Mouse (Mus musculus): ENCODE measurements around the gene Klk6. TPM values are rescaled to one million over a fixed set of nuclear protein-coding genes. Genes with fewer than 3 reads are reported as not detected.

The Klk6 gene
- polyA plus RNA-seq, 1 experiment: not detected

DNA sequence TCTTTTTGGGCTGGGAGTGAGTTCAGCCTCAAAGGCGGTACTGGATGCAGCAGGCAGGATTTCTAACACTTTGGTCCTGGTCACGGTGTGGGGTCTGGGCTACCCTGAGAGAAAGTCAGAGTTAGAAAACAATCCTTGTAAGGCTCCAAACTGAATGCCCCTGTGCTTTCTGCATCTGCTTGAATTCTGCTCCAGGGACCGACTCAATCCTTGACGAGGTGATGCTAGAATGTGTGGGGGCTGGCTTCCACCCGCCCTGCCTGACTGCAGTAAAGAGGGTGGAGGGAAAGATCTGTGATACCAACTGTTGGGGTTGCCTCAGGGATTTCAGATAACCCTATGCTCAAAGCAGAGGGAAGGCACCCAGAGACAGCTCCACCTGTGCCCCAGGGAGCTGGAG, 13.3 kb upstream of the Klk6 start, which contains the start of gene Klk7:
Gene Klk7, plus strand, starts transcription at position 301 of the 400 bp plus-strand sequence.
- H3K4me1 ChIP-seq (ENCODE audit: control insufficient read depth, insufficient read depth, low read length): no peaks in the 10 kb centered on the region
- no peak within 1 kb of the TSS for H3K4me3 ChIP-seq (ENCODE audit: insufficient read depth, low read length)
- TF ChIP-seq POLR2A (IDR thresholded peaks at IDR 0.05; ENCODE audit: borderline replicate concordance, low read depth, low read length) (no peak), CTCF (IDR thresholded peaks at IDR 0.05; ENCODE audit: low read depth, low read length) (no peak)
- H3K27ac ChIP-seq (ENCODE audit: insufficient read depth, low read depth, low read length): no peak within 1 kb of the TSS

GRCm38 (mm10) chr7:43815211-43815610, 9.1 kb upstream of the Klk6 start:
- no peak for TF ChIP-seq POLR2A (IDR thresholded peaks at IDR 0.05; ENCODE audit: borderline replicate concordance, low read depth, low read length)
- no peak for TF ChIP-seq CTCF (IDR thresholded peaks at IDR 0.05; ENCODE audit: low read depth, low read length)
- Histone ChIP-seq H3K4me3 (ENCODE audit: insufficient read depth, low read length) (no peak overlapping the region), H3K4me1 (ENCODE audit: control insufficient read depth, insufficient read depth, low read length) (no peaks in the 10 kb centered on the region)

GRCm38 (mm10) chr7:43816746-43817145, 7.6 kb upstream of the Klk6 start:
- H3K4me1 ChIP-seq (ENCODE audit: control insufficient read depth, insufficient read depth, low read length): no peaks in the 10 kb centered on the region
- no peak overlapping the region for H3K4me3 ChIP-seq (ENCODE audit: insufficient read depth, low read length)
- no peak for TF ChIP-seq POLR2A (IDR thresholded peaks at IDR 0.05; ENCODE audit: borderline replicate concordance, low read depth, low read length)
- no peak for TF ChIP-seq CTCF (IDR thresholded peaks at IDR 0.05; ENCODE audit: low read depth, low read length)
- H3K27ac ChIP-seq (ENCODE audit: insufficient read depth, low read depth, low read length): no peak overlapping the region

More at GRCm38 (mm10) chr7:43815211-43815610, 9.1 kb upstream of the Klk6 start:
- no peak overlapping the region for H3K27ac ChIP-seq (ENCODE audit: insufficient read depth, low read depth, low read length)

- Histone ChIP-seq H3K4me3 (ENCODE audit: insufficient read depth, low read length) (no peak overlapping the region), H3K4me1 (ENCODE audit: control insufficient read depth, insufficient read depth, low read length) (no peaks in the 10 kb centered on the region), H3K27ac (ENCODE audit: insufficient read depth, low read depth, low read length) (no peak overlapping the region)
- TF ChIP-seq POLR2A (IDR thresholded peaks at IDR 0.05; ENCODE audit: borderline replicate concordance, low read depth, low read length): no peak
- TF ChIP-seq CTCF (IDR thresholded peaks at IDR 0.05; ENCODE audit: low read depth, low read length): no peak
These were observed 2.7 kb upstream of the Klk6 start for GRCm38 (mm10) chr7:43821581-43821980.

- no peak for TF ChIP-seq POLR2A (IDR thresholded peaks at IDR 0.05; ENCODE audit: borderline replicate concordance, low read depth, low read length)
- no peak for TF ChIP-seq CTCF (IDR thresholded peaks at IDR 0.05; ENCODE audit: low read depth, low read length)
- Histone ChIP-seq H3K4me3 (ENCODE audit: insufficient read depth, low read length) (no peak overlapping the region), H3K4me1 (ENCODE audit: control insufficient read depth, insufficient read depth, low read length) (no peaks in the 10 kb centered on the region), H3K27ac (ENCODE audit: insufficient read depth, low read depth, low read length) (no peak overlapping the region)
These were observed 1.8 kb downstream of the Klk6 start for GRCm38 (mm10) chr7:43826056-43826455.

GRCm38 (mm10) chr7:43827706-43828105, 3.4 kb downstream of the Klk6 start:
- H3K4me3 ChIP-seq (ENCODE audit: insufficient read depth, low read length): no peak overlapping the region
- H3K4me1 ChIP-seq (ENCODE audit: control insufficient read depth, insufficient read depth, low read length): no peaks in the 10 kb centered on the region
- H3K27ac ChIP-seq (ENCODE audit: insufficient read depth, low read depth, low read length): no peak overlapping the region
- no peak for TF ChIP-seq CTCF (IDR thresholded peaks at IDR 0.05; ENCODE audit: low read depth, low read length)
- no peak for TF ChIP-seq POLR2A (IDR thresholded peaks at IDR 0.05; ENCODE audit: borderline replicate concordance, low read depth, low read length)

GRCm38 (mm10) chr7:43829006-43829405, 4.7 kb downstream of the Klk6 start:
- Histone ChIP-seq H3K4me1 (ENCODE audit: control insufficient read depth, insufficient read depth, low read length) (no peaks in the 10 kb centered on the region), H3K27ac (ENCODE audit: insufficient read depth, low read depth, low read length) (no peak overlapping the region), H3K4me3 (ENCODE audit: insufficient read depth, low read length) (no peak overlapping the region)
- no peak for TF ChIP-seq POLR2A (IDR thresholded peaks at IDR 0.05; ENCODE audit: borderline replicate concordance, low read depth, low read length)
- TF ChIP-seq CTCF (IDR thresholded peaks at IDR 0.05; ENCODE audit: low read depth, low read length): no peak

DNA sequence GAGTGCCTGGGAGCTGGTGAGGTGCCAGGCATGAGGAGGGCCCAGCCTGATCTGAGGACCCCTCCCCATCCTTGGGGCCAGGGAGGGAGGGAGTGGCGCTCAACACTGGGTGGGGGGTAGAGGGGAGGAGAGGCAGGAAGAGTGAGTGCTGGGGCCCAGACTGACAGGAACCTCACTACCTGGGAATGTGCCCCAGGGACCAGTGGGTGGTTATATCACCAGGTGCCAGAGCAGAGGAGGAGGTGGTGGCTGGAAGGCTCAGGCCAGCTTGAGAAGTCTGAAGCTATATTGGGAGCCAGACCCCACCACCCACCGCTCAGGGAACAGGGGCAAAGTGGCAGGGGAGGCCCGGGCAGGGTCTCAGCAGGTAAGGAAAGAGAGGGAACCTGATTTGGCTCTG, 17.4 kb downstream of the Klk6 start, which contains the start of gene Klk5:
Gene Klk5, plus strand, starts transcription at position 271 of the 400 bp plus-strand sequence.
- no peak within 1 kb of the TSS for H3K27ac ChIP-seq (ENCODE audit: insufficient read depth, low read depth, low read length)
- TF ChIP-seq POLR2A (IDR thresholded peaks at IDR 0.05; ENCODE audit: borderline replicate concordance, low read depth, low read length) (no peak), CTCF (IDR thresholded peaks at IDR 0.05; ENCODE audit: low read depth, low read length) (no peak)
- no peak within 1 kb of the TSS for H3K4me3 ChIP-seq (ENCODE audit: insufficient read depth, low read length)
- no peaks in the 10 kb centered on the region for H3K4me1 ChIP-seq (ENCODE audit: control insufficient read depth, insufficient read depth, low read length)

GRCm38 (mm10) chr7:43843801-43844200, 19.5 kb downstream of the Klk6 start:
- no peak overlapping the region for H3K4me3 ChIP-seq (ENCODE audit: insufficient read depth, low read length)
- TF ChIP-seq POLR2A (IDR thresholded peaks at IDR 0.05; ENCODE audit: borderline replicate concordance, low read depth, low read length) (no peak), CTCF (IDR thresholded peaks at IDR 0.05; ENCODE audit: low read depth, low read length) (no peak)
- H3K4me1 ChIP-seq (ENCODE audit: control insufficient read depth, insufficient read depth, low read length): no peaks in the 10 kb centered on the region

GRCm38 (mm10) chr7:43851616-43852015, 27.3 kb downstream of the Klk6 start:
- Histone ChIP-seq H3K4me1 (ENCODE audit: control insufficient read depth, insufficient read depth, low read length) (no peaks in the 10 kb centered on the region), H3K27ac (ENCODE audit: insufficient read depth, low read depth, low read length) (no peak overlapping the region), H3K4me3 (ENCODE audit: insufficient read depth, low read length) (no peak overlapping the region)
- TF ChIP-seq POLR2A (IDR thresholded peaks at IDR 0.05; ENCODE audit: borderline replicate concordance, low read depth, low read length): no peak
- no peak for TF ChIP-seq CTCF (IDR thresholded peaks at IDR 0.05; ENCODE audit: low read depth, low read length)

More at GRCm38 (mm10) chr7:43843801-43844200, 19.5 kb downstream of the Klk6 start:
- no peak overlapping the region for H3K27ac ChIP-seq (ENCODE audit: insufficient read depth, low read depth, low read length)

Measured in bone marrow macrophage, adult 2 months (primary cell).